Mouse (Mus musculus) limb, embryonic 12.5 days (tissue): ENCODE measurements around the gene Tnnc2. TPM values are rescaled to one million over a fixed set of nuclear protein-coding genes. Genes with fewer than 3 reads are reported as not detected.
A peak's percentile ranks its signal among the peaks of the same experiment; 100 is the strongest.

ENCODE experiments used
- ATAC-seq: fragments of 200-750 bp; cut with Nextera tagmentation; 2 replicates; pipeline ENCODE4 v1.8.0; 2017; ENCODE audit warnings: low read depth, moderate TSS enrichment; ENCODE audit not compliant: insufficient number of reproducible peaks, insufficient read depth, low FRiP score, low TSS enrichment
- H3K27ac ChIP-seq: fragments of 300-500 bp; sonication (generic); 2 replicates; pipeline ENCODE4 v1.5.1; 2016; ENCODE audit warnings: mild to moderate bottlenecking, moderate library complexity
- H3K27me3 ChIP-seq: fragments of 300-500 bp; sonication (generic); 2 replicates; pipeline ENCODE4 v1.6.1; 2016; ENCODE audit warnings: mild to moderate bottlenecking, moderate library complexity
- H3K36me3 ChIP-seq: fragments of 300-500 bp; sonication (generic); 2 replicates; pipeline ENCODE4 v1.6.1; 2016; ENCODE audit warnings: mild to moderate bottlenecking, moderate library complexity
- H3K4me1 ChIP-seq: fragments of 300-500 bp; sonication (generic); replicated peaks from 2 replicates; pipeline ENCODE4 v1.6.1; 2016
- H3K4me2 ChIP-seq: fragments of 300-500 bp; sonication (generic); 2 replicates; pipeline ENCODE4 v1.6.1; 2016; ENCODE audit warnings: mild to moderate bottlenecking, moderate library complexity
- H3K4me3 ChIP-seq: fragments of 300-500 bp; sonication (generic); replicated peaks from 2 replicates; pipeline ENCODE4 v1.5.1; 2016; ENCODE audit warnings: mild to moderate bottlenecking
- H3K9ac ChIP-seq: fragments of 300-500 bp; sonication (generic); replicated peaks from 2 replicates; pipeline ENCODE4 v1.6.1; 2016; ENCODE audit warnings: mild to moderate bottlenecking, moderate library complexity
- H3K9me3 ChIP-seq: fragments of 300-500 bp; sonication (generic); 2 replicates; pipeline ENCODE4 v1.6.1; 2016; ENCODE audit warnings: mild to moderate bottlenecking, moderate library complexity
- WGBS: fragments of 180-500 bp; shearing (Covaris S2); methylation state at CpG from one replicate; pipeline ENCODE4 v1.1.7; 2016; 5-methylcytosine and 5-hydroxymethylcytosine counted together
- polyA plus RNA-seq: library from polyadenylated mRNA; unstranded; fragments of >200 nt; fragmentation: Nextera tagmentation; extraction: Ambion mirVana; gene quantifications from 2 replicates; pipeline ENCODE4 v1.2.1, GENCODE M21; 2016

Tnnc2 gene
- polyA plus RNA-seq = 73.9 and 74.6 TPM in 2 replicates

DNA sequence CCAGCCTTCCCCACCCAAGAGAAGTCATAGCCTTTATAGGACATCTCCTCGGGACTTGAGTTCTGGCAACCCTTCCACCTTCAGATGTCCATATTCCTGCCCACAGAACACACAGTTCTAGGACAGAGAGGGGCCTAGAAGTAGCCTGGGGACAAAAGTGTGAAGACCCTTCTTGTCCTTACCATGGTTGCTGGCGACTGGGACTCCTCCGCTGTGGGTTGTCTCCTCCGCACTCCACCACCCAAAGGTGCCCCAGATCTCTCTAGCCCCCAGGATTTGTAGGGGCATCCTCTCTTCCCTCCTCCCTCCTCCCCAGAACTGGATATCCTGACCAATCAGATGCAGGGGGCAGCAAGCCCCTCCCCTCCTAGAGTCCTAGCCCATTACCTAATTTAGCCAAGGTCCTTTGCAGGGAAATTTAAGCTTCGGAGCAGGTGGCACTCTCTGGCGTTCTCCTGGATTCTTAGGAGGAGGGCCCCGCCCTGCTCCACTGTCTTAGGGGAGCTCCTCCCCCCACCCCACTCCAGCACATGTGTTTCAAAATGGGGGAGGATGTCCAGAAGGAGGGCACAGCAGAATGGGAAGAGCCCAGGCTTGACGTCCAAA lies at the start of gene Tnnc2:
Tnnc2 (minus strand) TSS at position 487 of the 606 bp plus-strand sequence.
- 0 out of 2 replicates have a peak, but pooled peaks cover 8% of the 10 kb centered on the region for H3K27me3 ChIP-seq
- no peaks in the 10 kb centered on the region for H3K9me3 ChIP-seq
- no peak within 1 kb of the TSS for H3K4me2 ChIP-seq
- peaks cover 1% of the 10 kb centered on the region; the same call in 1 of the 2 replicates for H3K4me1 ChIP-seq
- H3K36me3 ChIP-seq = no peaks in the 10 kb centered on the region
- H3K4me3 ChIP-seq = no peak within 1 kb of the TSS
- 66% methylated on average over 8 of the region's 8 CpGs for WGBS
- no peak within 1 kb of the TSS for H3K9ac ChIP-seq
- no peak for ATAC-seq
- no peak within 1 kb of the TSS for H3K27ac ChIP-seq

DNA sequence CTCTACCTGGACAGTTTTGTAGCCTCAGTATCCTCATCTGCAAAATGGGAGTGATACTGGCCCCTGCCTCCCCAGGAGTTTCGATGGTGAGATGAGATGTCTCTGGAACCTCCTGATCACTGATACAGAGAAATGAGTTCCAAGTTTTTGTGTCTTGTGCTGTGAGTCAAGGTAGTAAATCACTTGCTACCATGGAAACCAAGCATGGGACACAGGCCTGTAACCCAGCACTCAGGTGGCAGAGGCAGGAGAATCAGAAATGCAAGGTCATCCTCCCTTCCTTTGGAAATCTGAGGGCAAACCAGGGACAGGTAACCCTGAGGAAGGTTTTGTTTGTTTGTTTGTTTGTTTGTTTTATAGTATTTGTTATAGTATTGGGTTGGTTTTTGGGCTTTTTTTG lies 49.3 kb upstream of the Tnnc2 start:
- Histone ChIP-seq H3K36me3 (peaks cover 45% of the 10 kb centered on the region), H3K9ac (no peak overlapping the region), H3K27ac (no peak overlapping the region), H3K4me1 (peaks cover 10% of the 10 kb centered on the region), H3K4me2 (no peak overlapping the region), H3K4me3 (no peak overlapping the region), H3K27me3 (no peaks in the 10 kb centered on the region), H3K9me3 (no peaks in the 10 kb centered on the region)
- ATAC-seq = no peak
- 95% methylated on average over 1 of the region's 1 CpGs for whole genome bisulfite sequencing

DNA sequence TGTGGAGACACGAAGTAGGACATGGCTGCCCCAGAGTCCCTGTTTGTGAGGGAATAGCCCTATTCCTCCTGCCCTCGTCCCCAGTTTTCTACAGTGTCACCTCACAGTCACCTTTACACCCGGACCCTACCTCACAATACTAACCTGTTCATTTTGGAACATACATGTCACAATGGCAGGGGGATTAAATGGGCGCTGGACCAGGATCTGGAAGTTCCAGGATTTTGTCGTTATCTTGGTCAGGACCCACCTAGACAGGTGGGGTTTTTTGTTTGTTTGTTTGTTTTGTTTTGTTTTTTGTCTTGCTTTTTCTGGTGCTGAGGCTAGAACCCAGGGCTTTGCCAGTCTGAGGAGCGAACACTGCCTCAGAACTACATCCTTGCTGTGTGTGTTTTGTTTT lies 48.7 kb upstream of the Tnnc2 start, which contains the start of gene Spata25:
Spata25 (minus strand) TSS at position 101 of the 400 bp plus-strand sequence.
- Histone ChIP-seq H3K4me2 (no peak within 1 kb of the TSS), H3K9ac (no peak within 1 kb of the TSS), H3K9me3 (no peaks in the 10 kb centered on the region), H3K36me3 (peaks cover 45% of the 10 kb centered on the region), H3K4me3 (no peak within 1 kb of the TSS), H3K4me1 (peaks cover 14% of the 10 kb centered on the region; the same call in 1 of the 2 replicates), H3K27me3 (no peaks in the 10 kb centered on the region), H3K27ac (no peak within 1 kb of the TSS)
- ATAC-seq = no peak
- 91% methylated on average over 6 of the region's 6 CpGs for WGBS

- no peak overlapping the region for H3K27ac ChIP-seq
- no peak overlapping the region for H3K4me3 ChIP-seq
- H3K9ac ChIP-seq = no peak overlapping the region
- H3K4me2 ChIP-seq = no peak overlapping the region
- H3K36me3 ChIP-seq = peaks cover 45% of the 10 kb centered on the region
- ATAC-seq = no peak
- 87% methylated on average over 16 of the region's 16 CpGs for WGBS
- H3K4me1 ChIP-seq = peaks cover 13% of the 10 kb centered on the region; the same call in 1 of the 2 replicates
- H3K27me3 ChIP-seq = no peaks in the 10 kb centered on the region
- H3K9me3 ChIP-seq = no peaks in the 10 kb centered on the region
Measured at GRCm38 (mm10) chr2:164827146-164827850, 47.5 kb upstream of the Tnnc2 start.

DNA sequence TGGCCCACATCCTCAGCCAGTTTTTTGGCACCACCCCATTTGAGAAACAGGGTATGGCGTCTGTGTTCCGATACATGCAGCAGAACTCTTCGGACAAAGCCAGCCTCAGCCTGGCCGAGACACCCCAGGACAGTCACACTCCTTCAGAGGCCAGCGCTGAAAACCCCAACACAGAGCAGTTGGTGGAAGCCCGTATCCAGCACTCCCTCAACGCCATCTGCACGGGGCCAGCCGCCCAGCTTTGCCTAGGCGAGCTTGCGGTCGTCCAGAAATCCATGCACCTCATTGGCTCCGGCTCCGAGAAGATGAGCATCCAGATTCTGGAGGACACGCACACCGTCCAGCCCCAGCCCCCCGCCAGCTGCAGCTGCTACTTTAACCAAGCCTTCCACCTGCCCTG lies 45.8 kb upstream of the Tnnc2 start:
- Histone ChIP-seq H3K27ac (no peak overlapping the region), H3K9me3 (no peaks in the 10 kb centered on the region), H3K4me1 (peaks cover 17% of the 10 kb centered on the region; the same call in 1 of the 2 replicates), H3K9ac (no peak overlapping the region), H3K27me3 (no peaks in the 10 kb centered on the region), H3K36me3 (peaks cover 54% of the 10 kb centered on the region), H3K4me3 (no peak overlapping the region), H3K4me2 (no peak overlapping the region)
- WGBS = 96% methylated on average over 17 of the region's 17 CpGs
- ATAC-seq = no peak

- H3K27me3 ChIP-seq = no peaks in the 10 kb centered on the region
- WGBS = 94% methylated on average over 4 of the region's 4 CpGs
- no peak for ATAC-seq
- no peak overlapping the region for H3K9ac ChIP-seq
- peaks cover 60% of the 10 kb centered on the region for H3K36me3 ChIP-seq
- no peaks in the 10 kb centered on the region for H3K9me3 ChIP-seq
- no peak overlapping the region; the same call in 1 of the 2 replicates for H3K4me2 ChIP-seq
- no peak overlapping the region for H3K4me3 ChIP-seq
- H3K4me1 ChIP-seq = peaks cover 17% of the 10 kb centered on the region; the same call in 1 of the 2 replicates
- H3K27ac ChIP-seq = no peak overlapping the region
Measured at GRCm38 (mm10) chr2:164823969-164824368, 44.2 kb upstream of the Tnnc2 start.

- peak overlapping the region; percentile 72 for H3K4me3 ChIP-seq
- peaks cover 54% of the 10 kb centered on the region for H3K36me3 ChIP-seq
- ATAC-seq = peak; percentile 50
- WGBS = 2% methylated on average over 10 of the region's 10 CpGs
- peaks cover 17% of the 10 kb centered on the region; the same call in 1 of the 2 replicates for H3K4me1 ChIP-seq
- H3K27ac ChIP-seq = peak overlapping the region; percentile 73; the same call in 1 of the 2 replicates
- H3K9me3 ChIP-seq = no peaks in the 10 kb centered on the region
- peak overlapping the region; percentile 62 for H3K4me2 ChIP-seq
- H3K27me3 ChIP-seq = no peaks in the 10 kb centered on the region
- peak overlapping the region; percentile 69 for H3K9ac ChIP-seq
Measured at GRCm38 (mm10) chr2:164823181-164823585, 43.4 kb upstream of the Tnnc2 start.

DNA sequence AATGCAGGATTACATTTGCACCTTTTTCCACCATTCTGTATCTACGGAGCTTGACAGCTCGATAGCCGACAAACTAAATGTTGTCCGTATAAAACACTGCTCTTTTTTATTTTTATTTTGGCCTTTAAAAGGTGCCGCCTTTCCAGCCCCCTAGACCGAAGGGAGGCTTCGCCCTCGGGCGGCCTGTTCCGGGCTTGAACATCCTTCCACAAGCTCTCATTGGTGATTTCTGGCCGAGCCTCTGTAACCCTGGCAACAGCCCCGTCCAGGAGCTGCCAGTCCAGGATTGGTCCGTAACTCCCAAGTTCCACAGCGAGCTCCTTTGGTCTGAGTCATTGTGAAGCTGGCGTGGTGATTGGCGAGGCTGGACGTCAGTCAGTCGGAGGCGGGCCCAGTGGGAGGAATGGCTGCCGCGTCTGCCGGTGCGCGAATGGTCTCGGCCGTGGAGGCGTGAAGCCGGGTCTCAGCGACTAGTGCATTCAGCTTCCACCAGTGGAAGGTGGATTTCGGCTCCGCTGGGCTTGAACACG lies 42.9 kb upstream of the Tnnc2 start, which contains the start of gene Zswim1:
Zswim1 (plus strand) TSS at position 51 of the 530 bp plus-strand sequence.
- peak within 1 kb of the TSS; percentile 72 for H3K4me3 ChIP-seq
- H3K4me2 ChIP-seq = peak within 1 kb of the TSS; percentile 62
- peak; percentile 99 for ATAC-seq
- WGBS = 2% methylated on average over 32 of the region's 32 CpGs
- H3K27me3 ChIP-seq = no peaks in the 10 kb centered on the region
- H3K27ac ChIP-seq = peak within 1 kb of the TSS; percentile 73; the same call in 1 of the 2 replicates
- no peaks in the 10 kb centered on the region for H3K9me3 ChIP-seq
- peaks cover 49% of the 10 kb centered on the region for H3K36me3 ChIP-seq
- peak within 1 kb of the TSS; percentile 69 for H3K9ac ChIP-seq
- H3K4me1 ChIP-seq = peaks cover 17% of the 10 kb centered on the region; the same call in 1 of the 2 replicates

- no peaks in the 10 kb centered on the region for H3K27me3 ChIP-seq
- no peak for ATAC-seq
- no peaks in the 10 kb centered on the region for H3K9me3 ChIP-seq
- H3K4me3 ChIP-seq = no peak overlapping the region
- peaks cover 33% of the 10 kb centered on the region for H3K36me3 ChIP-seq
- H3K4me2 ChIP-seq = no peak overlapping the region
- H3K9ac ChIP-seq = no peak overlapping the region
- 82% methylated on average over 6 of the region's 6 CpGs for WGBS
- no peak overlapping the region for H3K27ac ChIP-seq
- peaks cover 17% of the 10 kb centered on the region; the same call in 1 of the 2 replicates for H3K4me1 ChIP-seq
Measured at GRCm38 (mm10) chr2:164821060-164821459, 41.3 kb upstream of the Tnnc2 start.

- H3K9ac ChIP-seq = no peak overlapping the region
- H3K9me3 ChIP-seq = no peaks in the 10 kb centered on the region
- H3K27me3 ChIP-seq = no peaks in the 10 kb centered on the region
- no peak overlapping the region for H3K27ac ChIP-seq
- no peak overlapping the region for H3K4me3 ChIP-seq
- ATAC-seq = no peak
- H3K4me1 ChIP-seq = peaks cover 8% of the 10 kb centered on the region; the same call in 1 of the 2 replicates
- H3K4me2 ChIP-seq = no peak overlapping the region
- 73% methylated on average over 5 of the region's 5 CpGs for WGBS
- H3K36me3 ChIP-seq = peaks cover 17% of the 10 kb centered on the region
Measured at GRCm38 (mm10) chr2:164817703-164818102, 37.9 kb upstream of the Tnnc2 start.

DNA sequence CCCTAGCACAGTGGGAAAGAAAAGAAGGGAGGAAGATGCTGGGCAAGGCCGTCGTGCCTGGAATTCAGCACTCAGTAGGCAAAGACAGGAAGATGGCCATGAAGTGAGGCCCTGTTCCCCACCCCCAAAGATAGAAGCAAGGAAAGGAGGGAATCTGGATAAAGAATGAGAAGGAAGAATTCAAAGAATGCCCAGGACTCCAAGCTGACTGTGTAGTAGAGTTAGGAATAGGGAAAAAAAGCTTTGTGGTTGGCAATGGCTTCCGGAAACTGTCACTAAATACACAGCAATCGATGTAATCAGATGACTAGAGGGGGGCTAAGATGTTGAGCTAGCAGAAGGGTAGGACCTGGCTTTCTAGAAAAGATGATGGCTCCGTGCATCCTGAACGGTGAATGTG lies 37.4 kb upstream of the Tnnc2 start:
- no peak overlapping the region for H3K4me3 ChIP-seq
- no peaks in the 10 kb centered on the region for H3K27me3 ChIP-seq
- no peak overlapping the region for H3K27ac ChIP-seq
- H3K9ac ChIP-seq = no peak overlapping the region
- H3K4me2 ChIP-seq = no peak overlapping the region
- 89% methylated on average over 6 of the region's 6 CpGs for WGBS
- peaks cover 3% of the 10 kb centered on the region; the same call in 1 of the 2 replicates for H3K4me1 ChIP-seq
- ATAC-seq = no peak
- H3K36me3 ChIP-seq = peaks cover 17% of the 10 kb centered on the region
- no peaks in the 10 kb centered on the region for H3K9me3 ChIP-seq
